Mouse (Mus musculus) heart, embryonic 15.5 days (tissue): ENCODE results near the gene Bbs2. TPM values are rescaled to one million over a fixed set of nuclear protein-coding genes. Genes with fewer than 3 reads are reported as not detected.
"Not testable (repeated sequence)": the region's sequence is repeated elsewhere in the genome, so short reads cannot be mapped to it uniquely, and the experiment has no call there.

Experiments used
- ATAC-seq: fragments of 200-750 bp; cut with Nextera tagmentation; replicated peaks from 2 replicates; pipeline ENCODE4 v1.8.0; 2017; ENCODE audit warnings: low read depth, moderate TSS enrichment; ENCODE audit not compliant: insufficient number of reproducible peaks, insufficient read depth, low FRiP score
- H3K27ac ChIP-seq: fragments of 300-500 bp; sonication (generic); 2 replicates; pipeline ENCODE4 v1.5.1; 2015; ENCODE audit warnings: mild to moderate bottlenecking, inconsistent platforms
- H3K27me3 ChIP-seq: fragments of 300-500 bp; sonication (generic); 2 replicates; pipeline ENCODE4 v1.6.1; 2015; ENCODE audit warnings: inconsistent platforms
- H3K36me3 ChIP-seq: fragments of 300-500 bp; sonication (generic); 2 replicates; pipeline ENCODE4 v1.6.1; 2015; ENCODE audit warnings: mild to moderate bottlenecking, inconsistent platforms
- H3K4me1 ChIP-seq: fragments of 300-500 bp; sonication (generic); replicated peaks from 2 replicates; pipeline ENCODE4 v1.6.1; 2015; ENCODE audit warnings: inconsistent platforms
- H3K4me2 ChIP-seq: fragments of 300-500 bp; sonication (generic); 2 replicates; pipeline ENCODE4 v1.6.1; 2015; ENCODE audit warnings: inconsistent platforms, mild to moderate bottlenecking, moderate library complexity
- H3K4me3 ChIP-seq: fragments of 300-500 bp; sonication (generic); 2 replicates; pipeline ENCODE4 v1.5.1; 2015; ENCODE audit warnings: mild to moderate bottlenecking, inconsistent platforms
- H3K9ac ChIP-seq: fragments of 300-500 bp; sonication (generic); 2 replicates; pipeline ENCODE4 v1.6.1; 2015; ENCODE audit warnings: mild to moderate bottlenecking, inconsistent platforms
- H3K9me3 ChIP-seq: fragments of 300-500 bp; sonication (generic); replicated peaks from 2 replicates; pipeline ENCODE4 v1.6.1; 2016; ENCODE audit warnings: inconsistent platforms
- WGBS: fragments of 180-500 bp; shearing (Covaris S2); methylation state at CpG from one replicate; pipeline ENCODE4 v1.1.7; 2015; ENCODE audit warnings: mixed read lengths; 5-methylcytosine and 5-hydroxymethylcytosine counted together
- polyA plus RNA-seq: library from polyadenylated mRNA; unstranded; fragments of >200 nt; fragmentation: Nextera tagmentation; extraction: Ambion mirVana; gene quantifications from 2 replicates; pipeline ENCODE4 v1.2.1, GENCODE M21; 2015

Bbs2 gene
- polyA plus RNA-seq, 1 experiment from 2014 or later, result 8.0 TPM

DNA sequence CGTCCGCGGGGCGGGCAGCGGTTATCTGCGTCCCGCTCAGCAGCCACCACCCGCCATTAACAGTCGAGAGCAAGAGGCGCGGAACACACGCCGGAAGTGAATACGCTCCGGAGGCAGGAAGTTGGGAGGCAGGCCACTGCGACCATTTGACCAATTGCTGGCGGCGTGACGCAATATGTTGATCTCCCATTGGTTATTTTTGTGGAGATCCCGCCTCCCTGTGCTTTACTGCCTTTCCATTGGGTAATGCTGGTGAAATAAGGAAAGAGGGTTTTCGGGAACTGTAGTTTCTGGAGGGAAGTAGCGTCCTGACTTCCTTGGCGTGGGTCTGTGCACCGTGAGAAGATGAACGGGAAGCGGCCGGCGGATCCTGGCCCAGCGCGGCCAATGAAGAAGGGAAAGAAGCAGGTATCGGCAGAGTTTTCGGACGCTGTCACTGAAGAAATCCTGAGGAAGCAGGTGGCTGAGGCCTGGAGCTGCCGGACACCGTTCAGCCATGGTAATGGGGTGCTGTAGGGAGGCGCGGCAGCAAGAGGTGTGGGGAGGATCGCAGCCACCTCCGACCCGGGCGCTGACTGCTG is 61.7 kb downstream of the Bbs2 start, which contains the start of the genes Nudt21 and Ogfod1:
TSS of gene Nudt21 (minus strand) at position 88 of the 581 bp plus-strand sequence.
TSS of gene Ogfod1 (plus strand) at position 255 of the 581 bp plus-strand sequence.
- under 1% methylated on average over 41 of the region's 41 CpGs for WGBS
- peak within 1 kb of the TSS; percentile 81 for H3K4me3 ChIP-seq

DNA sequence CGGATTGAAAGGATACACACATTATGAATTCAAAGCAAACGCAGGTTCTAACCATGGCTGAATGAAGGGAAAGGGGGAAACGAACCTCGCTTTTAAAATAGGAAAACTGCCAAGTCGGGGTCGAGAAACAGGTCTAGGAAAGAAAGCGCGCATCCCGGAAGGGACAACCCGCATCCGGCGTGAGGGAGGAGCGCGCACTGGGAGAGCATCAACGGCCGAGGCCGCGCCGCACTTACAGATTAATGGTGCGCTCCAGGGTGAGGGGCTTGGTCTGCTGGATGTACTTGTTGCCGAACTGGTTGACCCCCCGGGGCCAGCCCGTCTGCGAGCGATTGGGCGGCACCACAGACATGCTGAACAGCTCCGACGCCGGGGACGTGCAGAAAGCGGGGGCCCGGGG is 62.2 kb downstream of the Bbs2 start:
- Histone ChIP-seq H3K4me3 (peak overlapping the region; percentile 81), H3K9ac (peak overlapping the region; percentile 67), H3K4me1 (peaks cover 31% of the 10 kb centered on the region), H3K27ac (peak overlapping the region; percentile 81), H3K4me2 (peak overlapping the region; percentile 61)
- ATAC-seq, result peak; percentile 84
- 0% methylated on average over 24 of the region's 32 CpGs for WGBS
- not testable (repeated sequence) for H3K36me3 ChIP-seq, H3K9me3 ChIP-seq, H3K27me3 ChIP-seq

More for the DNA sequence above, 61.7 kb downstream of the Bbs2 start, which contains the start of the genes Nudt21 and Ogfod1:
- Histone ChIP-seq H3K9me3 (no peaks in the 10 kb centered on the region), H3K4me2 (peak within 1 kb of the TSS; percentile 85), H3K9ac (peak within 1 kb of the TSS; percentile 68), H3K27me3 (no peaks in the 10 kb centered on the region), H3K4me1 (peaks cover 31% of the 10 kb centered on the region), H3K36me3 (no peaks in the 10 kb centered on the region), H3K27ac (peak within 1 kb of the TSS; percentile 81)
- peak; percentile 99 for ATAC-seq

DNA sequence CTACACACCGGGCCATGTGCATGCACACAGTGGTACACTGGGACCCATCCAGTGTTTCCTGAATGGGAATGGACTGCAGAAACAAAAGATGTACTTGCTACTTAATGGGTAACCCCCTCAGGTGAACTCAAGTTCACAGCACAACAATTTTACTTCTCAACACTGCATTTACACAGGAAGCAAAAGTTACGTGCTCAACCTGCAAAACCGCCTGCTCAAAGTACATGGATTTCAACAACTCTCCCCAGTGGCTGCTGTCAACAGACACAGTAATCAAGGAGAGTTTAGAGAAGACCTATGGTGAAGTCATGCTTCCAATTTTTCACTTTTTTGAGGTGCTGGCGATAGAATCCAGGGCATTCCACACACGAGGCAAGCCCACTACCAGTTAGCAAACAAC is 63.5 kb downstream of the Bbs2 start:
- Histone ChIP-seq H3K4me1 (peaks cover 31% of the 10 kb centered on the region), H3K9me3 (no peaks in the 10 kb centered on the region), H3K9ac (no peak overlapping the region), H3K4me3 (peak overlapping the region; percentile 11), H3K4me2 (peak overlapping the region; percentile 61), H3K27me3 (no peaks in the 10 kb centered on the region), H3K36me3 (peaks cover 8% of the 10 kb centered on the region; the same call in 1 of the 2 replicates), H3K27ac (no peak overlapping the region)
- ATAC-seq, result no peak
- 39% methylated on average over 5 of the region's 5 CpGs for WGBS

DNA sequence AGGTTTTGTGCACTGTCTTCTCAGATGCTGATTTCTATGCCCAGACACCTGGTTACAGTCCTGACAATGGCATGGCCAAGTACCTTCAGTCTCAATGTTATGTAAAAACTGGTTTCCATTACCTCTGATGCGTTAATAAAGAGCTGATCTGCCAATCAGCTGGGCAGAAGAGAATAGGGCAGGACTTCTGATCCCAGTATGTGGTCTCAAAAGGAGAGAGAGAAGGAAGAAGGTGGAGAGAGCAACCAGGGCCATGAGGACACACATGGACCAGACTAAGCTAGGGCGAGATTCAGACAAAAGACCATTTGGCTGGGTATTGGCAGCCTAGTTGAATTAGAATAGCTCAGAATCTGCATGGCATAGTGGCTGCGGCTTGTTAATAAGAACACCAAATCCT is 65.1 kb downstream of the Bbs2 start:
- WGBS, result 85% methylated on average over 3 of the region's 3 CpGs
- H3K4me1 ChIP-seq, result peaks cover 31% of the 10 kb centered on the region
- ATAC-seq, result no peak
- H3K9ac ChIP-seq, result no peak overlapping the region
- no peak overlapping the region for H3K4me2 ChIP-seq
- H3K36me3 ChIP-seq, result peaks cover 22% of the 10 kb centered on the region
- H3K4me3 ChIP-seq, result no peak overlapping the region
- H3K9me3 ChIP-seq, result no peaks in the 10 kb centered on the region
- no peaks in the 10 kb centered on the region for H3K27me3 ChIP-seq
- H3K27ac ChIP-seq, result no peak overlapping the region

DNA sequence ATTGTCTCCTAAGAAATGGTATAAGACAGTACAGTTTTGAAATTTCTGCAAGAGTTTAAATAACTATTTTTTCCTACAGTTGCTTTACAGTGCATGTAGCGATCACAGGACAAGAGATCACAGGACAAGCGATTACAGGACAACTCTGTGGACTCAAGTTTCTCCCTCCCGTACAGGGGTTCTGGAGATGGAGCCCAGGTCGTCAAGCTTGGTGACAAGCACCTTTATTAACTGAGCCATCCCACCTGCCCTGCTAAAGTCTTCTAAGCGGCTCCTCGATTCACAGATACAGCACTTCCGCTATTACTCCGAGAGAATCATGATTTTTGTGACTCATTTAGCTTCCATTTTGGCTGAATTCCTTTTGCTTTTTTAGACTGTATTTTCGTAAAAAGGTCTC is 69.0 kb downstream of the Bbs2 start:
- H3K27me3 ChIP-seq, result no peaks in the 10 kb centered on the region
- H3K27ac ChIP-seq, result no peak overlapping the region
- no peak overlapping the region for H3K4me3 ChIP-seq
- H3K36me3 ChIP-seq, result peaks cover 57% of the 10 kb centered on the region
- H3K9me3 ChIP-seq, result no peaks in the 10 kb centered on the region
- ATAC-seq, result no peak
- H3K9ac ChIP-seq, result no peak overlapping the region
- peaks cover 14% of the 10 kb centered on the region for H3K4me1 ChIP-seq
- H3K4me2 ChIP-seq, result no peak overlapping the region
- 92% methylated on average over 9 of the region's 9 CpGs for WGBS

DNA sequence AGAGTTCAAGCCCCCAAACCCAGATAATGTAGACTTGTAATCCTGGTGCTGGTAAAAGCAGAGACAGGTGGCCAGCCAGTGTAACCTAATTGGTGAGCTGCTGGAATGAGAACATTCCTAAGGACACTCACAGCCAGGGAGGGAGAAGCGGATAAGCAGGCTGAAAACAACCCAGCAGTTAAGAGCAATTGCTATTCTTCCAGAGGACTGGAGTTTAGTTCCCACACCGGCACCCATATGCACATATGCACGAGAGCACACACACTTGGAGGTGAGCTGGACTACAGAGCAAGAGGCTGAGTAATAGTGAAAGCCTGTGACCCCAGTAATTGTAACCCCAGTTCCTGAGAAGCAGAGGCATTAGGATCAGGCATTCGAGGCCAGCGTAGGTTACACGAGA is 74.8 kb downstream of the Bbs2 start:
- Histone ChIP-seq H3K4me1 (no peaks in the 10 kb centered on the region), H3K27ac (no peak overlapping the region), H3K9me3 (no peaks in the 10 kb centered on the region), H3K9ac (no peak overlapping the region), H3K4me3 (no peak overlapping the region), H3K36me3 (peaks cover 80% of the 10 kb centered on the region), H3K4me2 (no peak overlapping the region), H3K27me3 (no peaks in the 10 kb centered on the region)
- ATAC-seq, result no peak
- WGBS, result 88% methylated on average over 6 of the region's 6 CpGs

Other genes with a start within 250 kb of the Bbs2 start
- gene Amfr, start 86.1 kb downstream of the Bbs2 start, polyA plus RNA-seq, result 49.4 and 51.5 TPM in 2 replicates
- 64.7 and 73.1 TPM in 2 replicates for gene Nudt21, start 61.9 kb downstream of the Bbs2 start, polyA plus RNA-seq
- 11.1 and 11.3 TPM in 2 replicates for gene Ogfod1, start 61.7 kb downstream of the Bbs2 start, polyA plus RNA-seq
- gene Mt4, start 38.3 kb upstream of the Bbs2 start, polyA plus RNA-seq, result not detected in 2 replicates
- gene Mt3, start 53.7 kb upstream of the Bbs2 start, polyA plus RNA-seq, result 56.5 and 69.8 TPM in 2 replicates
- 47.8 and 51.2 TPM in 2 replicates for gene Mt2, start 73.7 kb upstream of the Bbs2 start, polyA plus RNA-seq
- 432 and 538 TPM in 2 replicates for gene Mt1, start 80.2 kb upstream of the Bbs2 start, polyA plus RNA-seq
- 51.6 and 60.7 TPM in 2 replicates for gene Nup93, start 115.6 kb upstream of the Bbs2 start, polyA plus RNA-seq
- 0.15 and 0.20 TPM in 2 replicates for gene Slc12a3, start 230.3 kb upstream of the Bbs2 start, polyA plus RNA-seq